Mouse (Mus musculus) embryonic facial prominence, embryonic 14.5 days (tissue): ENCODE data around the gene Phf6. TPM values are rescaled to one million over a fixed set of nuclear protein-coding genes. Genes with fewer than 3 reads are reported as not detected.
"Not testable (repeated sequence)": the region's sequence is repeated elsewhere in the genome, so short reads cannot be mapped to it uniquely, and the experiment has no call there.

Source experiments
- ATAC-seq: fragments of 200-750 bp; cut with Nextera tagmentation; 2 replicates; pipeline ENCODE4 v1.8.0; 2017; ENCODE audit warnings: low read depth, moderate number of reproducible peaks, moderate TSS enrichment
- DNase-seq: peaks from one replicate; pipeline ENCODE4 v3.0.0-alpha.2; 2015; ENCODE audit warnings: low spot score
- H3K27ac ChIP-seq: fragments of 300-500 bp; sonication (generic); replicated peaks from 2 replicates; pipeline ENCODE4 v1.5.1; 2014; ENCODE audit warnings: low read depth, mild to moderate bottlenecking, low read length, moderate library complexity
- H3K27me3 ChIP-seq: fragments of 300-500 bp; sonication (generic); replicated peaks from 2 replicates; pipeline ENCODE4 v1.6.1; 2014; ENCODE audit warnings: low read length; ENCODE audit not compliant: control insufficient read depth, insufficient read depth
- H3K36me3 ChIP-seq: fragments of 300-500 bp; sonication (generic); 2 replicates; pipeline ENCODE4 v1.6.1; 2014; ENCODE audit warnings: low read length, mixed read lengths; ENCODE audit not compliant: control insufficient read depth, insufficient read depth
- H3K4me1 ChIP-seq: fragments of 300-500 bp; sonication (generic); 2 replicates; pipeline ENCODE4 v1.6.1; 2014; ENCODE audit warnings: antibody characterized with exemption, low read length; ENCODE audit not compliant: control insufficient read depth, insufficient read depth
- H3K4me2 ChIP-seq: fragments of 300-500 bp; sonication (generic); 2 replicates; pipeline ENCODE4 v1.6.1; 2014; ENCODE audit warnings: low read depth, mild to moderate bottlenecking, low read length, moderate library complexity, mixed read lengths
- H3K4me3 ChIP-seq: fragments of 300-500 bp; sonication (generic); 2 replicates; pipeline ENCODE4 v1.5.1; 2014; ENCODE audit warnings: low read depth, mild to moderate bottlenecking, low read length
- H3K9ac ChIP-seq: fragments of 300-500 bp; sonication (generic); 2 replicates; pipeline ENCODE4 v1.6.1; 2014; ENCODE audit warnings: low read depth, mild to moderate bottlenecking, low read length, moderate library complexity, mixed read lengths
- H3K9me3 ChIP-seq: fragments of 300-500 bp; sonication (generic); 2 replicates; pipeline ENCODE4 v1.6.1; 2016; ENCODE audit warnings: low read length; ENCODE audit not compliant: control insufficient read depth
- WGBS: fragments of 180-500 bp; shearing (Covaris S2); extraction: QIAGEN DNeasy Blood & Tissue Kit; methylation state at CpG from one replicate; pipeline ENCODE4 v1.1.7; 2014; 5-methylcytosine and 5-hydroxymethylcytosine counted together
- polyA plus RNA-seq: library from polyadenylated mRNA; unstranded; fragments of >200 nt; fragmentation: Nextera tagmentation; extraction: Ambion mirVana; gene quantifications from 2 replicates; pipeline ENCODE4 v1.2.1, GENCODE M21; 2014

Phf6 gene
- polyA plus RNA-seq, 1 experiment from 2014 or later = 37.1 TPM

DNA sequence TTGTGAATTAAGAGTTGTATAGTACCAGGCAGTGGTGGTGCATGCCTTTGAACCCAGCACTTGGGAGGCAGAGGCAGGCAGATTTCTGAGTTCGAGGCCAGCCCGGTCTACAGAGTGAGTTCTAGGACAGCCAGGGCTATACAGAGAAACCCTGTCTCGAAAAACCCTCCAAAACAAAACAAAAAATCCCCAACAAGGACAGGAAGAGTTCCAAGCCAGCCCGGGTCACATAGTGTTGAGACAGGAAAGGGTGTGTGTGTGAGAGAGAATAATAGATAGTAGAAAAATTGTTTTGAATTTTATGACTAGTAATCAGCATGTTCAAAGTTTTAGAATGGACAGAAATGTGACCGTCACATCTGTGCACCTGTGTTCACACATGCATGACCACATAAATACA, 82.7 kb downstream of the Phf6 start:
- WGBS = 82% methylated on average over 5 of the region's 5 CpGs
- not testable (repeated sequence) for H3K27me3 ChIP-seq

DNA sequence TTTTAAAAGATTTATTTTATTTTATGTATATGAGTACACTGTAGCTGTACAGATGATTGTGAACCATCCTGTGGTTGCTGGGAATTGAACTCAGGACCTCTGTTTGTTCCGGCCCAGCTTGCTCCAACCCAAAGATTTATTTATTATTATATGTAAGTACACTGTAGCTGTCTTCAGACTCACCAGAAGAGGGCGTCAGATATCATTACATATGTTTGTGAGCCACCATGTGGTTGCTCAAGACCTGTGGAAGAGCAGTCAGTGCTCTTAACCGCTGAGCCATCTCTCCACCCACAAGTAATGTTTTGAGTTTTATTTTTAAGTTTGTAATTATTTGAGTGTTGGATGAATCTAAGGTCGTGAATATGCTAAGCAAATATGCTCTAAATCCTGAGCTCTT, 92.8 kb downstream of the Phf6 start:
- H3K4me2 ChIP-seq, H3K4me1 ChIP-seq, H3K9me3 ChIP-seq, H3K9ac ChIP-seq, ATAC-seq, H3K4me3 ChIP-seq, H3K27me3 ChIP-seq, DNase-seq, H3K27ac ChIP-seq: not testable (repeated sequence)
- 63% methylated on average over 4 of the region's 4 CpGs for WGBS
- peaks cover 13% of the 10 kb centered on the region; the same call in 1 of the 2 replicates for H3K36me3 ChIP-seq

More for the DNA sequence above, 82.7 kb downstream of the Phf6 start:
- not testable (repeated sequence) for H3K27ac ChIP-seq, ATAC-seq, DNase-seq, H3K4me3 ChIP-seq, H3K9me3 ChIP-seq, H3K36me3 ChIP-seq, H3K4me2 ChIP-seq, H3K9ac ChIP-seq, H3K4me1 ChIP-seq

- ATAC-seq (0 out of 2 replicates have a peak, but pooled peaks have one; percentile 26), DNase-seq (peak; percentile 69)
- Histone ChIP-seq H3K9ac (no peak overlapping the region), H3K27ac (no peak overlapping the region), H3K9me3 (no peaks in the 10 kb centered on the region), H3K4me2 (no peak overlapping the region), H3K27me3 (no peaks in the 10 kb centered on the region), H3K4me1 (no peaks in the 10 kb centered on the region), H3K36me3 (peaks cover 8% of the 10 kb centered on the region; the same call in 1 of the 2 replicates), H3K4me3 (no peak overlapping the region)
- 29% methylated on average over 3 of the region's 3 CpGs for WGBS
Observed at GRCm38 (mm10) chrX:53006062-53006461, 94.0 kb downstream of the Phf6 start.

Other genes starting within 250 kb of the Phf6 start
- gene Ccdc160, start 121.1 kb upstream of the Phf6 start, polyA plus RNA-seq = 0.66 and 1.3 TPM in 2 replicates
- gene Hprt, start 75.9 kb downstream of the Phf6 start, polyA plus RNA-seq = 157 and 162 TPM in 2 replicates